Mouse (Mus musculus): Measurements from ENCODE around the gene Gstp1.

Gstp1 gene

GRCm38 (mm10) chr19:4011086-4011485, 26.7 kb downstream of the Gstp1 start:
- in situ Hi-C loops (cut with MboI; ENCODE audit: unreplicated experiment in 2 of 2), result no loop called here

- in situ Hi-C loops (cut with MboI; ENCODE audit: unreplicated experiment in 2 of 2), result no loop called here
Measured at GRCm38 (mm10) chr19:4005971-4006370, 31.8 kb downstream of the Gstp1 start.

GRCm38 (mm10) chr19:4005091-4005490, 32.7 kb downstream of the Gstp1 start:
- in situ Hi-C loops (cut with MboI; ENCODE audit: unreplicated experiment in 2 of 2), result no loop called here

GRCm38 (mm10) chr19:4004331-4004730, 33.5 kb downstream of the Gstp1 start:
- in situ Hi-C loops (cut with MboI; ENCODE audit: unreplicated experiment in 2 of 2), result loop anchor here in 1 of 2 experiments (5.0 kb wide), 1 partner anchor 38 kb away; no protein-coding TSS in a partner anchor

GRCm38 (mm10) chr19:4003641-4004040, 34.1 kb downstream of the Gstp1 start:
- in situ Hi-C loops (cut with MboI; ENCODE audit: unreplicated experiment in 2 of 2), result loop anchor here in 1 of 2 experiments (5.0 kb wide), 1 partner anchor 39 kb away; no protein-coding TSS in a partner anchor

GRCm38 (mm10) chr19:4003112-4003511, 34.7 kb downstream of the Gstp1 start, which contains the start of gene Doc2g:
Doc2g (plus strand) TSS chr19:4003313.
- in situ Hi-C loops (cut with MboI; ENCODE audit: unreplicated experiment in 2 of 2), result loop anchor here in 1 of 2 experiments (5.0 kb wide), 1 partner anchor 39 kb away; no protein-coding TSS in a partner anchor

GRCm38 (mm10) chr19:4001752-4002151, 36.0 kb downstream of the Gstp1 start:
- in situ Hi-C loops (cut with MboI; ENCODE audit: unreplicated experiment in 2 of 2), result loop anchor here in 1 of 2 experiments (5.0 kb wide), 1 partner anchor 41 kb away; no protein-coding TSS in a partner anchor

- in situ Hi-C loops (cut with MboI; ENCODE audit: unreplicated experiment in 2 of 2), result loop anchor here in 1 of 2 experiments (5.0 kb wide), 1 partner anchor 41 kb away; no protein-coding TSS in a partner anchor
Measured at GRCm38 (mm10) chr19:4000949-4001525, 36.7 kb downstream of the Gstp1 start.

- in situ Hi-C loops (cut with MboI; ENCODE audit: unreplicated experiment in 2 of 2), result loop anchor here in 1 of 2 experiments (5.0 kb wide), 1 partner anchor 42 kb away; no protein-coding TSS in a partner anchor
Measured at GRCm38 (mm10) chr19:4000119-4000900, 37.5 kb downstream of the Gstp1 start, which contains the start of the genes Nudt8 and Gm49405. Nudt8 (plus strand) TSS chr19:4000580. Gm49405 (plus strand) TSS chr19:4000626.

GRCm38 (mm10) chr19:3999121-3999730, 38.6 kb downstream of the Gstp1 start:
- in situ Hi-C loops (cut with MboI; ENCODE audit: unreplicated experiment in 2 of 2), result loop anchor here in 1 of 2 experiments (10.0 kb wide), 1 partner anchor 224 kb away; no protein-coding TSS in a partner anchor

- in situ Hi-C loops (cut with MboI; ENCODE audit: unreplicated experiment in 2 of 2), result loop anchor here in 1 of 2 experiments (10.0 kb wide), 1 partner anchor 224 kb away; no protein-coding TSS in a partner anchor
Measured at GRCm38 (mm10) chr19:3998335-3998734, 39.5 kb downstream of the Gstp1 start.

GRCm38 (mm10) chr19:3997231-3997630, 40.6 kb downstream of the Gstp1 start:
- in situ Hi-C loops (cut with MboI; ENCODE audit: unreplicated experiment in 2 of 2), result loop anchor here in 1 of 2 experiments (10.0 kb wide), 1 partner anchor 222 kb away; no protein-coding TSS in a partner anchor

- in situ Hi-C loops (cut with MboI; ENCODE audit: unreplicated experiment in 2 of 2), result loop anchor here in 1 of 2 experiments (10.0 kb wide), 1 partner anchor 222 kb away; no protein-coding TSS in a partner anchor
Measured at GRCm38 (mm10) chr19:3996747-3997146, 41.0 kb downstream of the Gstp1 start.

- in situ Hi-C loops (cut with MboI; ENCODE audit: unreplicated experiment in 2 of 2), result loop anchor here in 1 of 2 experiments (10.0 kb wide), 1 partner anchor 221 kb away; no protein-coding TSS in a partner anchor
Measured at GRCm38 (mm10) chr19:3996106-3996505, 41.7 kb downstream of the Gstp1 start.

- in situ Hi-C loops (cut with MboI; ENCODE audit: unreplicated experiment in 2 of 2), result loop anchor here in 1 of 2 experiments (10.0 kb wide), 1 partner anchor 221 kb away; no protein-coding TSS in a partner anchor
Measured at GRCm38 (mm10) chr19:3995505-3995904, 42.3 kb downstream of the Gstp1 start.

GRCm38 (mm10) chr19:3994932-3995331, 42.9 kb downstream of the Gstp1 start:
- in situ Hi-C loops (cut with MboI; ENCODE audit: unreplicated experiment in 2 of 2), result loop anchor here in 1 of 2 experiments (10.0 kb wide), 1 partner anchor 220 kb away; no protein-coding TSS in a partner anchor

GRCm38 (mm10) chr19:3992416-3992815, 45.4 kb downstream of the Gstp1 start, which contains the start of gene Tbx10:
Tbx10 (plus strand) TSS chr19:3992752.
- in situ Hi-C loops (cut with MboI; ENCODE audit: unreplicated experiment in 2 of 2), result loop anchor here in 1 of 2 experiments (10.0 kb wide), 1 partner anchor 218 kb away; no protein-coding TSS in a partner anchor

GRCm38 (mm10) chr19:3991966-3992365, 45.8 kb downstream of the Gstp1 start:
- in situ Hi-C loops (cut with MboI; ENCODE audit: unreplicated experiment in 2 of 2), result loop anchor here in 1 of 2 experiments (10.0 kb wide), 1 partner anchor 217 kb away; no protein-coding TSS in a partner anchor

- in situ Hi-C loops (cut with MboI; ENCODE audit: unreplicated experiment in 2 of 2), result loop anchor here in 1 of 2 experiments (10.0 kb wide), 1 partner anchor 217 kb away; no protein-coding TSS in a partner anchor
Measured at GRCm38 (mm10) chr19:3991562-3991961, 46.2 kb downstream of the Gstp1 start.

- in situ Hi-C loops (cut with MboI; ENCODE audit: unreplicated experiment in 2 of 2), result loop anchor here in 1 of 2 experiments (10.0 kb wide), 1 partner anchor 216 kb away; no protein-coding TSS in a partner anchor
Measured at GRCm38 (mm10) chr19:3990804-3991203, 47.0 kb downstream of the Gstp1 start.

Data from v-Abl transformed pro-B cells (cell line).